Mouse (Mus musculus) frontal cortex, postnatal 25 days (tissue): Measurements from ENCODE around the gene Cdkl1.

ENCODE experiments used
- DNase-seq, 2 experiments: peaks; one replicate each; pipeline ENCODE4 v3.0.0; 2022; ENCODE audit warnings: low spot score in 2 of 2

The Cdkl1 gene

GRCm38 (mm10) chr12:69751864-69752341 lies 39.2 kb downstream of the Cdkl1 start:
- no peak for DNase-seq

GRCm38 (mm10) chr12:69744138-69744537 lies 46.9 kb downstream of the Cdkl1 start:
- no peak for DNase-seq

- DNase-seq: no peak
These were observed 49.1 kb downstream of the Cdkl1 start for GRCm38 (mm10) chr12:69741965-69742364.

- no peak for DNase-seq
These were observed 57.1 kb downstream of the Cdkl1 start for GRCm38 (mm10) chr12:69733923-69734322.

GRCm38 (mm10) chr12:69733518-69733917 lies 57.5 kb downstream of the Cdkl1 start:
- no peak for DNase-seq

- DNase-seq: no peak
These were observed 58.8 kb downstream of the Cdkl1 start for GRCm38 (mm10) chr12:69732221-69732620.

- no peak for DNase-seq
These were observed 60.8 kb downstream of the Cdkl1 start for GRCm38 (mm10) chr12:69730306-69730705.

- no peak for DNase-seq
These were observed 61.8 kb downstream of the Cdkl1 start for GRCm38 (mm10) chr12:69729246-69729645.

- peak; percentile 88 to 94 for DNase-seq
These were observed 66.2 kb downstream of the Cdkl1 start, which contains the start of the genes L2hgdh and Atp5s for GRCm38 (mm10) chr12:69724711-69725460. Gene L2hgdh (minus strand): TSS chr12:69724873. Gene Atp5s (plus strand): TSS chr12:69724950.

GRCm38 (mm10) chr12:69724018-69724710 lies 66.9 kb downstream of the Cdkl1 start:
- DNase-seq: no peak

GRCm38 (mm10) chr12:69723376-69723775 lies 67.7 kb downstream of the Cdkl1 start:
- no peak for DNase-seq

- no peak for DNase-seq
These were observed 68.2 kb downstream of the Cdkl1 start for GRCm38 (mm10) chr12:69722857-69723256.

- DNase-seq: no peak
These were observed 77.4 kb downstream of the Cdkl1 start for GRCm38 (mm10) chr12:69713628-69714027.

GRCm38 (mm10) chr12:69704799-69705458 lies 86.1 kb downstream of the Cdkl1 start:
- no peak for DNase-seq

- no peak for DNase-seq
These were observed 92.7 kb downstream of the Cdkl1 start for GRCm38 (mm10) chr12:69698352-69698751.
